Mouse (Mus musculus) forebrain, embryonic 13.5 days (tissue): ENCODE data around the gene 1700023F06Rik. TPM values are rescaled to one million over a fixed set of nuclear protein-coding genes. Genes with fewer than 3 reads are reported as not detected.
A peak's percentile ranks its signal among the peaks of the same experiment; 100 is the strongest.

Experiments used
- ATAC-seq: fragments of 200-750 bp; cut with Nextera tagmentation; 2 replicates; pipeline ENCODE4 v1.8.0; 2017
- H3K27ac ChIP-seq: fragments of 300-500 bp; sonication (generic); 2 replicates; pipeline ENCODE4 v1.5.1; 2015; ENCODE audit warnings: inconsistent platforms, mild to moderate bottlenecking, moderate library complexity
- H3K27me3 ChIP-seq: fragments of 300-500 bp; sonication (generic); 2 replicates; pipeline ENCODE4 v1.6.1; 2015; ENCODE audit warnings: mild to moderate bottlenecking, inconsistent platforms
- H3K36me3 ChIP-seq: fragments of 300-500 bp; sonication (generic); 2 replicates; pipeline ENCODE4 v1.6.1; 2015; ENCODE audit warnings: mild to moderate bottlenecking, inconsistent platforms; ENCODE audit not compliant: poor library complexity, severe bottlenecking
- H3K4me1 ChIP-seq: fragments of 300-500 bp; sonication (generic); 2 replicates; pipeline ENCODE4 v1.6.1; 2015; ENCODE audit warnings: inconsistent platforms
- H3K4me2 ChIP-seq: fragments of 300-500 bp; sonication (generic); 2 replicates; pipeline ENCODE4 v1.6.1; 2015; ENCODE audit warnings: inconsistent platforms, mild to moderate bottlenecking, moderate library complexity
- H3K4me3 ChIP-seq: fragments of 300-500 bp; sonication (generic); 2 replicates; pipeline ENCODE4 v1.5.1; 2015; ENCODE audit warnings: mild to moderate bottlenecking, inconsistent platforms
- H3K9ac ChIP-seq: fragments of 300-500 bp; sonication (generic); 2 replicates; pipeline ENCODE4 v1.6.1; 2015; ENCODE audit warnings: mild to moderate bottlenecking, inconsistent platforms
- H3K9me3 ChIP-seq: fragments of 300-500 bp; sonication (generic); replicated peaks from 2 replicates; pipeline ENCODE4 v1.6.1; 2016; ENCODE audit warnings: inconsistent platforms
- WGBS: fragments of 180-500 bp; shearing (Covaris S2); methylation state at CpG from one replicate; pipeline ENCODE4 v1.1.7; 2015; 5-methylcytosine and 5-hydroxymethylcytosine counted together
- polyA plus RNA-seq: library from polyadenylated mRNA; unstranded; fragments of >200 nt; fragmentation: Nextera tagmentation; extraction: Ambion mirVana; gene quantifications from 2 replicates; pipeline ENCODE4 v1.2.1, GENCODE M21; 2015

The 1700023F06Rik gene
- polyA plus RNA-seq, 1 experiment from 2014 or later = 0.54 TPM

DNA sequence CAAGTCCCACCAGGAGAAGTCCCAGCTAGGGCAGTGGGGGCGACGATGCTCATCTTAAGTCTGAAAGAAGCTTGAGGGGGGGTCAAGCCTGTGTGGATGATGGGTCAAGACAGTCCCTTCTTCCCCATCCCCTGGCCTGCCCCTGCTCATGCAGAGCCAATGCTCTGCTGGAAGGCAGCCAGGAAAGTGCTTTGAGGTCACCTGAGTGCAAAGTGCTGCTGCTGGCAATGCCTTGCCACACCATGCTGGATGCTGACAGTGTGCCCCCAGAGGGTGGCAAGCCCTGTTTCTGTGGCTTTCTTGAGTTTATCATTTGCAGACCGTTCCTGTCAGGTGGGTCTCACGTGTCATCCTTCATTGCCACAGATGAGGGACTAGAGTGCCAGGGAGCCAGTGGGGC is 11.6 kb upstream of the 1700023F06Rik start:
- Histone ChIP-seq H3K9ac (no peak overlapping the region), H3K4me1 (peaks cover 10% of the 10 kb centered on the region; the same call in 1 of the 2 replicates), H3K27me3 (peaks cover 7% of the 10 kb centered on the region; the same call in 1 of the 2 replicates), H3K27ac (no peak overlapping the region), H3K36me3 (peaks cover 46% of the 10 kb centered on the region), H3K4me2 (no peak overlapping the region), H3K9me3 (no peaks in the 10 kb centered on the region), H3K4me3 (no peak overlapping the region)
- WGBS = 88% methylated on average over 4 of the region's 4 CpGs
- no peak for ATAC-seq

- ATAC-seq = no peak
- H3K4me2 ChIP-seq = no peak overlapping the region
Observed at GRCm38 (mm10) chr11:103219259-103219658, 10.9 kb upstream of the 1700023F06Rik start.

DNA sequence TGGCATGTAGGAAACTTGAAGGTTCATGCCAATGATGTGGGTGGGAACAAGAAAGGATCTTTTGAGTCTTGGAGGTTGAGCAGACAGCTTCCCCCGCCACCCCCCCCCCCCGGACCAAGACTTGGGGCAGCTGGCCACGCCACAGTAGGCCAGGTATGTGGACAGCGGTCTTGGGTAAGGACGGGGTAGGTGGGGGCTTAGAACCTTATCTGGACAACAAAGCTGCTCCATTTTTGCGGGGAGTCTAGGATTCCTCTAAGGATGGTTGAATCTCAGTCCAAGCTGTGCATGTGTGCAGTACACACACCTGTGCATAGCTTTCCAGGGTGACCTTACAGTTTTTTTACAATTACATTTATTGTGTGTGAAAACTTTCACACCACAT is 10.2 kb upstream of the 1700023F06Rik start:
- Histone ChIP-seq H3K36me3 (peaks cover 33% of the 10 kb centered on the region), H3K9ac (peak overlapping the region; percentile 64), H3K27me3 (peaks cover 7% of the 10 kb centered on the region; the same call in 1 of the 2 replicates), H3K4me2 (peak overlapping the region; percentile 96), H3K27ac (0 out of 2 replicates have a peak overlapping the region, but pooled peaks have one; percentile 32), H3K4me1 (peaks cover 10% of the 10 kb centered on the region; the same call in 1 of the 2 replicates), H3K9me3 (0 out of 2 replicates have a peak, but pooled peaks cover 3% of the 10 kb centered on the region), H3K4me3 (peak overlapping the region; percentile 48)
- peak; percentile 53; the same call in 1 of the 2 replicates for ATAC-seq
- 14% methylated on average over 6 of the region's 6 CpGs for WGBS

More at GRCm38 (mm10) chr11:103219259-103219658, 10.9 kb upstream of the 1700023F06Rik start:
- Histone ChIP-seq H3K27ac (no peak overlapping the region), H3K4me1 (peaks cover 10% of the 10 kb centered on the region; the same call in 1 of the 2 replicates), H3K27me3 (peaks cover 7% of the 10 kb centered on the region; the same call in 1 of the 2 replicates), H3K4me3 (no peak overlapping the region), H3K9me3 (no peaks in the 10 kb centered on the region), H3K36me3 (peaks cover 41% of the 10 kb centered on the region), H3K9ac (no peak overlapping the region)
- 92% methylated on average over 5 of the region's 5 CpGs for WGBS

DNA sequence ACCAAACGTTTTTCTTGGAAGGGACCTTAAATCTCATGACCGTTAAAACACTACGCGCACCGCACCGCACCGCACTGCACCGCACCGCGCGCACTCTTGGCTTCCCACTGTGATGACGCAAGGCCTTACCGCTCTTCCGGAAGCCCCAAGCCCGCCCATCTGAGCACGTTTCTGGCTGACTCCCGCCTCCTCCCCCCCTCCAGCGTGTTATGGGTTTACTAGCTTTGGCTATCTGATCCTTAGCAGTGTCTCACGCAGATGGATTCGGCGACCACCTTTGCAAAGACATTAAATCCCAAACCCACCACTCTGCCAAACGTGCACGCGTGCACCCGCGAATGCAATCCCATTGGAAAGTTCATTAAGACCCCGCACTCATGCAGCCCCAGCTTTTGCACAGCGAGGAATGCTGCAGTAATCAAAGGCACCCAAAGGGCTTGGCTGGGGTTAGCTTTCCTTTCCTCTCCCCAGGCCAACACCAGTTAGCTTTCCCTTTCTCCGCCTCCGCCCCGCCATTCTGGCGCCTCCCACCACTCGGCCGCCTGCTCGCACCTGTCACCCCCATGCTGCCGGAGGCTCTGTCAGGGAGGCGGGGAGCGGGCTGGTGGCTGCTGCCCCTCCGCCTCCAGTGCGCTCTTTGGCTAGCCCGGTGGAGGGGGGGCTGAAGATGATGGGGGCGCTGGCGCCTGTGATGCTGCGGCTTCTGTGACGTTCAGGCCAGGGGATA is 9.6 kb upstream of the 1700023F06Rik start, which contains the start of gene Spata32:
Gene Spata32, minus strand, starts transcription at position 643 of the 727 bp plus-strand sequence.
- H3K27ac ChIP-seq = peak within 1 kb of the TSS; percentile 32; the same call in 1 of the 2 replicates
- 1% methylated on average over 45 of the region's 45 CpGs for WGBS

GRCm38 (mm10) chr11:103215355-103215754 is 7.0 kb upstream of the 1700023F06Rik start:
- ATAC-seq = no peak
- Histone ChIP-seq H3K4me1 (peaks cover 10% of the 10 kb centered on the region; the same call in 1 of the 2 replicates), H3K9me3 (0 out of 2 replicates have a peak, but pooled peaks cover 3% of the 10 kb centered on the region), H3K4me3 (no peak overlapping the region), H3K9ac (no peak overlapping the region), H3K27me3 (peaks cover 7% of the 10 kb centered on the region; the same call in 1 of the 2 replicates), H3K36me3 (peaks cover 13% of the 10 kb centered on the region), H3K27ac (no peak overlapping the region), H3K4me2 (no peak overlapping the region)
- WGBS = 86% methylated on average over 1 of the region's 1 CpGs

More for the DNA sequence above, 9.6 kb upstream of the 1700023F06Rik start, which contains the start of gene Spata32:
- Histone ChIP-seq H3K36me3 (peaks cover 28% of the 10 kb centered on the region), H3K4me1 (peaks cover 10% of the 10 kb centered on the region; the same call in 1 of the 2 replicates), H3K9me3 (0 out of 2 replicates have a peak, but pooled peaks cover 3% of the 10 kb centered on the region), H3K27me3 (peaks cover 7% of the 10 kb centered on the region; the same call in 1 of the 2 replicates), H3K9ac (peak within 1 kb of the TSS; percentile 64), H3K4me2 (peak within 1 kb of the TSS; percentile 96), H3K4me3 (peak within 1 kb of the TSS; percentile 48)
- ATAC-seq = peak; percentile 91

DNA sequence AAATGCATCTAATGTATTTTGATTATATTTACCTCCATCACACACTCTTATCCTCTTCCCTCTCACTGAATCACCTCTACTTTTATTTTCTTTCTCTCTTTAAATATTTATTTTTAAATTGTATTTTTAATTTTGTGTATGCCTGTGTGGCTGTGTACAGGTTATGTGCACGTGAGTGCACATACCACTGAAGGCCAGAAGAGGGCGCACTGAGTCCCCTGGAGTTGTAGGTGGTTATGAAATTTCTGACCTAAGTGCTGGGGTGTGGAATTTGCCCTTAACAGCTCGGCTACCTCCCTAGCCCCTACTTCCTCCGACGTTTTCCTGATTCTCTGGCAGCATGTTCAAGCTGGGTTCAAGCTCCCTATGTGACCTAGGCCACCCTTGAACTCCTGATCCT is 5.4 kb upstream of the 1700023F06Rik start:
- Histone ChIP-seq H3K36me3 (no peaks in the 10 kb centered on the region), H3K9me3 (0 out of 2 replicates have a peak, but pooled peaks cover 3% of the 10 kb centered on the region), H3K4me2 (no peak overlapping the region), H3K9ac (no peak overlapping the region), H3K4me1 (peaks cover 10% of the 10 kb centered on the region; the same call in 1 of the 2 replicates), H3K27me3 (peaks cover 7% of the 10 kb centered on the region; the same call in 1 of the 2 replicates), H3K27ac (no peak overlapping the region), H3K4me3 (no peak overlapping the region)
- 90% methylated on average over 5 of the region's 5 CpGs for WGBS
- ATAC-seq = no peak

GRCm38 (mm10) chr11:103210291-103210690 is 1.9 kb upstream of the 1700023F06Rik start:
- no peak for ATAC-seq
- Histone ChIP-seq H3K4me3 (no peak overlapping the region), H3K4me2 (no peak overlapping the region), H3K27ac (no peak overlapping the region), H3K9me3 (0 out of 2 replicates have a peak, but pooled peaks cover 3% of the 10 kb centered on the region), H3K27me3 (no peaks in the 10 kb centered on the region), H3K4me1 (no peaks in the 10 kb centered on the region), H3K9ac (no peak overlapping the region), H3K36me3 (no peaks in the 10 kb centered on the region)
- WGBS = 79% methylated on average over 8 of the region's 8 CpGs

DNA sequence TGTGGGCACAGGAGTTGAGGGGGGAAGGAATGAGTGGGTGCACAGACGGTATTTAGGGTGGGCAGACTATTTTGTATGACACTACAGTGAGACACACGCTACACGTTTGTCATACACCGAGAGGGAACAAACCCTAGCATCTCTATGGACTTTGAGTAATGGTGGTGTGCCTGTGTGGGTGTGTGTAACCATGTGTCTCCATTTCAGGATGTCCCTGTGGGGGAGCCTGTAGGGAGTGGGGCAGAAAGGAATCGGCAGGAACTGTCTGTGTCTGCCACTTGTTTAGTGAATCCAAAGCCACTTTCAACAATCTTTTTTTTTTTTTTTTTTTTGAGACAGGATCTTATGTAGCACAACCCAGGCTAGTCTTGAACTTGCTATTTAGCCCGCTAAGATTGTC is 2.2 kb downstream of the 1700023F06Rik start:
- 93% methylated on average over 6 of the region's 6 CpGs for WGBS
- no peak overlapping the region for H3K4me2 ChIP-seq
- no peak for ATAC-seq
- H3K27me3 ChIP-seq = no peaks in the 10 kb centered on the region
- peaks cover 10% of the 10 kb centered on the region for H3K4me1 ChIP-seq
- no peak overlapping the region for H3K4me3 ChIP-seq
- H3K9me3 ChIP-seq = no peaks in the 10 kb centered on the region
- H3K36me3 ChIP-seq = no peaks in the 10 kb centered on the region
- H3K9ac ChIP-seq = no peak overlapping the region
- H3K27ac ChIP-seq = no peak overlapping the region

GRCm38 (mm10) chr11:103202376-103202775 is 6.0 kb downstream of the 1700023F06Rik start:
- Histone ChIP-seq H3K9me3 (no peaks in the 10 kb centered on the region), H3K36me3 (no peaks in the 10 kb centered on the region), H3K4me1 (peaks cover 30% of the 10 kb centered on the region), H3K4me2 (no peak overlapping the region), H3K27ac (no peak overlapping the region), H3K27me3 (peaks cover 36% of the 10 kb centered on the region), H3K4me3 (no peak overlapping the region), H3K9ac (no peak overlapping the region)
- ATAC-seq = no peak

- H3K9me3 ChIP-seq = no peaks in the 10 kb centered on the region
- peak overlapping the region; percentile 8; the same call in 1 of the 2 replicates for H3K9ac ChIP-seq
- peaks cover 43% of the 10 kb centered on the region for H3K27me3 ChIP-seq
- H3K36me3 ChIP-seq = no peaks in the 10 kb centered on the region
- peaks cover 30% of the 10 kb centered on the region for H3K4me1 ChIP-seq
- peak; percentile 52 for ATAC-seq
- peak overlapping the region; percentile 28; the same call in 1 of the 2 replicates for H3K27ac ChIP-seq
- H3K4me3 ChIP-seq = no peak overlapping the region
- no peak overlapping the region for H3K4me2 ChIP-seq
- 15% methylated on average over 6 of the region's 6 CpGs for WGBS
Observed at GRCm38 (mm10) chr11:103201664-103202063, 6.7 kb downstream of the 1700023F06Rik start.

GRCm38 (mm10) chr11:103198911-103199803 is 9.2 kb downstream of the 1700023F06Rik start:
- H3K9me3 ChIP-seq = no peaks in the 10 kb centered on the region
- H3K27ac ChIP-seq = no peak overlapping the region; the same call in 1 of the 2 replicates
- H3K4me1 ChIP-seq = peaks cover 30% of the 10 kb centered on the region
- peak overlapping the region; percentile 48 for H3K4me3 ChIP-seq
- peak overlapping the region; percentile 68 for H3K9ac ChIP-seq
- peak overlapping the region; percentile 91 for H3K4me2 ChIP-seq
- WGBS = under 1% methylated on average over 59 of the region's 59 CpGs
- peaks cover 68% of the 10 kb centered on the region for H3K27me3 ChIP-seq
- no peaks in the 10 kb centered on the region for H3K36me3 ChIP-seq
- peak; percentile 67 for ATAC-seq
